Mouse (Mus musculus): ENCODE measurements around the gene Atp2a2. TPM values are rescaled to one million over a fixed set of nuclear protein-coding genes. Genes with fewer than 3 reads are reported as not detected.

Atp2a2 gene
- 29.1 and 29.2 TPM in 2 replicates for polyA plus RNA-seq (2015; fragmentation: Nextera tagmentation; extraction: Ambion mirVana)

GRCm38 (mm10) chr5:122502077-122502941 is at the start of gene Atp2a2:
Gene Atp2a2, minus strand, starts transcription at chr5:122502225.
- H3K27ac ChIP-seq, result peak within 1 kb of the TSS; percentile 99
- peaks cover 4% of the 10 kb centered on the region; the same call in 1 of the 2 replicates for H3K36me3 ChIP-seq
- peak within 1 kb of the TSS; percentile 82 for H3K4me3 ChIP-seq
- H3K9ac ChIP-seq, result peak within 1 kb of the TSS; percentile 90
- under 1% methylated on average over 73 of the region's 113 CpGs for WGBS
- peak within 1 kb of the TSS; percentile 86 for H3K4me2 ChIP-seq
- H3K9me3 ChIP-seq, result no peaks in the 10 kb centered on the region
- peaks cover 26% of the 10 kb centered on the region for H3K4me1 ChIP-seq
- no peaks in the 10 kb centered on the region for H3K27me3 ChIP-seq
- peak; percentile 93 for ATAC-seq (ENCODE audit: insufficient number of reproducible peaks, low FRiP score, low TSS enrichment, low read depth)

DNA sequence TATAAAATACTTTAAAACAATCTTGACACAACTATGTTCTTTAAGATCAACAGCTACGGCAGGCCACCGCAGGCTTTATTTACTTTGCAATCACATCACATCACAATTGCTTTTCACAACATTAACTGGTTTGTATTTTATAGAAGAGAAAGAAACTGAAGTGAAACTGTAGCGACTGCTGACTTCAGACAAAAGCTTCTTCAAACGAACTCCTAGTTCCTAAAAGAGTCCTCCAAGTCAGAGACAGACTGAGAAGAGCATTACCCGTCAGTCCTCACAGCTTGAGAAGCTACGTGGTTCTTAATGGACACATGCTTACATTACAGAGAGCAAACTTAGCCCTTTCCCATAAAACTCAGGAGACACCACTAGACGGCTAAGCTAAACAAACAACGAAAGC is 48.4 kb upstream of the Atp2a2 start:
- WGBS, result 55% methylated on average over 8 of the region's 8 CpGs
- ATAC-seq (ENCODE audit: insufficient number of reproducible peaks, low FRiP score, low TSS enrichment, low read depth), result no peak
- Histone ChIP-seq H3K4me3 (no peak overlapping the region), H3K4me1 (peaks cover 10% of the 10 kb centered on the region; the same call in 1 of the 2 replicates), H3K4me2 (no peak overlapping the region), H3K9me3 (no peaks in the 10 kb centered on the region), H3K9ac (no peak overlapping the region), H3K36me3 (no peaks in the 10 kb centered on the region), H3K27ac (no peak overlapping the region), H3K27me3 (no peaks in the 10 kb centered on the region)

DNA sequence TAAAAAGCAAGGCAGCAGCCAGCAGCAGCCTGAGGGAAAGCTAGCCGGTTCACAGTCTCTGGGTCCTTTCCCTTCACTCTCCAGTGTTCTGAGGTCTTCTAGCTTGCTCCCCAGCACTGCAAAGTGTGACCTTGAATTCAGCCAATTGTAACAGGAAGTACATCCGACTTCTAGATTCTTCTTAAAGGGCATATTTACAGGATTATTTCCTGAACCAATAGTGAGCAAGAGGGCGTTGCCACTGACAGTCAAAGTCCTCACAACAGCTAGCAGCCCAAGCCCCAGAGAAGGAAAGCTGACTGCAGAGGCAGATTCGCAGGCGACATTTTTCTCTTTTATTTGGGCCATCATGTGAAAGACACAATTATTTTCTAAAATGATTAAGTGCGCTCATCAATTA is 46.6 kb upstream of the Atp2a2 start:
- no peak overlapping the region for H3K27ac ChIP-seq
- ATAC-seq (ENCODE audit: insufficient number of reproducible peaks, low FRiP score, low TSS enrichment, low read depth), result no peak
- 66% methylated on average over 6 of the region's 6 CpGs for WGBS

DNA sequence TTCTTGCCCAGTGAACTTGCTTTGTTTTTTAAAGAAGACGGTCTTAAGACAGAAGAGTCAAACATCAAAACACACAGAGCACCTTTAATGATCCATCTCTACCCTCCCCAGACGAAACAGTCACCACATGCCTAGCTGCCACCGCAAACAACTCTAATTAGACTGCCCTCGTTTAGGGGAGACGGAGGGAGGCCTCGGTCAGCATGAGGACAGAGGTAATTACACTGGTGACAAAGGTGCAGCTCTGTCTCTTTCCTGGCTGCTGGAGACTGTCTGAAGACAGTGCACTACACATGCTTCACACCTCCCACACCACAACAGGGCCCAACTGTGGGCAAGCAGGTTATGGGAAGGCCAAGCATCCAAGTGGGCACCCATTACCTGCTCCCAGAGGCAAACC is 45.8 kb upstream of the Atp2a2 start:
- no peak for ATAC-seq (ENCODE audit: insufficient number of reproducible peaks, low FRiP score, low TSS enrichment, low read depth)
- Histone ChIP-seq H3K4me2 (no peak overlapping the region), H3K4me3 (no peak overlapping the region), H3K27ac (no peak overlapping the region), H3K9ac (no peak overlapping the region), H3K27me3 (no peaks in the 10 kb centered on the region), H3K9me3 (no peaks in the 10 kb centered on the region), H3K4me1 (peaks cover 10% of the 10 kb centered on the region; the same call in 1 of the 2 replicates), H3K36me3 (no peaks in the 10 kb centered on the region)
- 35% methylated on average over 6 of the region's 6 CpGs for WGBS

More for the DNA sequence above, 46.6 kb upstream of the Atp2a2 start:
- no peaks in the 10 kb centered on the region for H3K9me3 ChIP-seq
- no peak overlapping the region for H3K4me2 ChIP-seq
- H3K36me3 ChIP-seq, result no peaks in the 10 kb centered on the region
- H3K4me1 ChIP-seq, result peaks cover 10% of the 10 kb centered on the region; the same call in 1 of the 2 replicates
- no peaks in the 10 kb centered on the region for H3K27me3 ChIP-seq
- H3K9ac ChIP-seq, result no peak overlapping the region
- no peak overlapping the region for H3K4me3 ChIP-seq

DNA sequence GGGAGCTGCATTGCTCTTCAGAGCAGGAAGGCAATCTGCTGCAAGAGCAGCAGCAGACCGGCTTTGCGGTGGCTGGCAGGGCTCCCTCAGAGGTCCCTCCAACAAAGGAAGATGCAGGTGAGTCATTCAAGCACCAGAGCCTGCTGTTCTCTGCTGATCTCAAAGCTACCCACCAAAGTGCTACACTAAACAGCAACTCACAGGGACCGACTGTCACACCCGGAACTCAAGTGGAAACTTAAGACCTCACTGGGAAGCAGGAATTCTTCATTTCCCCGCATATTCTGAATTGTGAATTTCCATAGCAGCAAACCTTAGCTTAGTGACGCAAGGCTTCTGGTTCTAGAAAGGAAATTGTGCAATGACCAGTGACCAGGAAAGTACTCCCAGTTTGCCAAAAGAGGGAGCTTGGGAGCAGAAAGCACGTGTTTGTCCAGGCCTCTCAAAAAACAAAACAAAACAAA is 45.3 kb upstream of the Atp2a2 start:
- ATAC-seq (ENCODE audit: insufficient number of reproducible peaks, low FRiP score, low TSS enrichment, low read depth), result no peak
- 39% methylated on average over 7 of the region's 7 CpGs for WGBS
- Histone ChIP-seq H3K4me2 (no peak overlapping the region), H3K27me3 (no peaks in the 10 kb centered on the region), H3K27ac (no peak overlapping the region), H3K4me1 (peaks cover 10% of the 10 kb centered on the region; the same call in 1 of the 2 replicates), H3K4me3 (no peak overlapping the region), H3K9me3 (no peaks in the 10 kb centered on the region), H3K36me3 (no peaks in the 10 kb centered on the region), H3K9ac (no peak overlapping the region)

GRCm38 (mm10) chr5:122543392-122543791 is 41.4 kb upstream of the Atp2a2 start:
- no peak for ATAC-seq (ENCODE audit: insufficient number of reproducible peaks, low FRiP score, low TSS enrichment, low read depth)
- H3K27me3 ChIP-seq, result no peaks in the 10 kb centered on the region
- peaks cover 8% of the 10 kb centered on the region; the same call in 1 of the 2 replicates for H3K4me1 ChIP-seq
- H3K36me3 ChIP-seq, result peaks cover 13% of the 10 kb centered on the region; the same call in 1 of the 2 replicates
- H3K27ac ChIP-seq, result peak overlapping the region; percentile 22; the same call in 1 of the 2 replicates
- 77% methylated on average over 6 of the region's 6 CpGs for WGBS
- H3K9ac ChIP-seq, result no peak overlapping the region
- no peaks in the 10 kb centered on the region for H3K9me3 ChIP-seq
- H3K4me3 ChIP-seq, result no peak overlapping the region
- no peak overlapping the region for H3K4me2 ChIP-seq

- H3K9me3 ChIP-seq, result no peaks in the 10 kb centered on the region
- no peaks in the 10 kb centered on the region for H3K27me3 ChIP-seq
- no peak overlapping the region for H3K4me2 ChIP-seq
- H3K4me3 ChIP-seq, result no peak overlapping the region
- no peak overlapping the region for H3K27ac ChIP-seq
- WGBS, result 81% methylated on average over 8 of the region's 8 CpGs
- H3K4me1 ChIP-seq, result no peaks in the 10 kb centered on the region
- H3K9ac ChIP-seq, result no peak overlapping the region
- H3K36me3 ChIP-seq, result peaks cover 14% of the 10 kb centered on the region; the same call in 1 of the 2 replicates
- no peak for ATAC-seq (ENCODE audit: insufficient number of reproducible peaks, low FRiP score, low TSS enrichment, low read depth)
Measured at GRCm38 (mm10) chr5:122541871-122542270, 39.8 kb upstream of the Atp2a2 start.

DNA sequence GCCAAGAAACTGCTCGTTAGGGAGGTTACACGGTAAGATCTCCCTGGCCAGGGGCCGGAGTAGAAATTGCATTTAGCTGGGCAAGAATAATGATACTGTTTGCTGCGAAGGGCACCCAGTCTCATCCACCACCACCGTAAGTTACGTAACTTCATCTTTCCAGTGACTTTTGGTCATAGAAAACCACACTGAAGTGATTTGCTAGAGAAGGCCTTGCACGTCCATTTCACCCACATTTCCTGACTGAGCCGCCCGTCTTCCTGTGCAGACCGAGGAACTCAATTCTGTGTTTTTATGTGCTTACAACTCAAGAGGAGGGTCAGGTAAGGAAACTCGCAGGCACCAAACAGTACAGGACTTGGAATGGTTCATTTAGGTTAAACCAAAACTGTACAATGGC is 36.1 kb upstream of the Atp2a2 start:
- H3K27ac ChIP-seq, result no peak overlapping the region
- H3K27me3 ChIP-seq, result no peaks in the 10 kb centered on the region
- no peak overlapping the region for H3K4me2 ChIP-seq
- H3K9me3 ChIP-seq, result no peaks in the 10 kb centered on the region
- H3K4me1 ChIP-seq, result no peaks in the 10 kb centered on the region
- no peak for ATAC-seq (ENCODE audit: insufficient number of reproducible peaks, low FRiP score, low TSS enrichment, low read depth)
- no peak overlapping the region for H3K9ac ChIP-seq
- no peak overlapping the region for H3K4me3 ChIP-seq
- peaks cover 14% of the 10 kb centered on the region; the same call in 1 of the 2 replicates for H3K36me3 ChIP-seq
- WGBS, result 86% methylated on average over 11 of the region's 11 CpGs

- ATAC-seq (ENCODE audit: insufficient number of reproducible peaks, low FRiP score, low TSS enrichment, low read depth), result no peak
- H3K9me3 ChIP-seq, result no peaks in the 10 kb centered on the region
- H3K4me1 ChIP-seq, result no peaks in the 10 kb centered on the region
- no peak overlapping the region for H3K4me2 ChIP-seq
- H3K36me3 ChIP-seq, result peaks cover 14% of the 10 kb centered on the region; the same call in 1 of the 2 replicates
- H3K4me3 ChIP-seq, result no peak overlapping the region
- H3K9ac ChIP-seq, result no peak overlapping the region
- WGBS, result 93% methylated on average over 5 of the region's 5 CpGs
- H3K27me3 ChIP-seq, result no peaks in the 10 kb centered on the region
- no peak overlapping the region for H3K27ac ChIP-seq
Measured at GRCm38 (mm10) chr5:122537654-122538053, 35.6 kb upstream of the Atp2a2 start.

DNA sequence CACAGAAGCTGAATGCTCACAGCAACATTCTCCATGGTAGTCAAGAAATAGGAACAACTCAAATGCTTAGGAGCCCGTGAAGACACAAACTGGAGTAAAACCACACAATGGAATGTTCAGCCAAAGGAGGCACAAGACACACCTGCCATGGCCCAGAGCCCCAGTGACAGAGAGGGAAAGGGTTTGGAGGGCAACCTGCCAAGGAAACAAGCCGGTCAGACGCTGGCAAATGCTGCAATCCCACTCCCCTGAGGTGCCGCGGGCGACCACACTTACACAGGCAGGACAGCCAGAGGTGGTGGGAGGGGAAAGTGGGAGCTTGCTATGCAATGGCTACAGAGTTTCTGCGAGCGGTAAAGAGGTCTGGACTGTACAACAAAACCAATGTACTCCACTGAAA is 31.9 kb upstream of the Atp2a2 start:
- 67% methylated on average over 8 of the region's 8 CpGs for WGBS
- H3K4me1 ChIP-seq, result peaks cover 17% of the 10 kb centered on the region

GRCm38 (mm10) chr5:122529913-122530604 is 28.0 kb upstream of the Atp2a2 start:
- WGBS, result 55% methylated on average over 9 of the region's 9 CpGs
- ATAC-seq (ENCODE audit: insufficient number of reproducible peaks, low FRiP score, low TSS enrichment, low read depth), result no peak
- Histone ChIP-seq H3K4me2 (no peak overlapping the region), H3K36me3 (no peaks in the 10 kb centered on the region), H3K27me3 (no peaks in the 10 kb centered on the region), H3K9me3 (no peaks in the 10 kb centered on the region), H3K4me1 (peaks cover 53% of the 10 kb centered on the region), H3K27ac (peak overlapping the region; percentile 71), H3K9ac (no peak overlapping the region), H3K4me3 (no peak overlapping the region)

More for the DNA sequence above, 31.9 kb upstream of the Atp2a2 start:
- no peak overlapping the region for H3K9ac ChIP-seq
- ATAC-seq (ENCODE audit: insufficient number of reproducible peaks, low FRiP score, low TSS enrichment, low read depth), result no peak; the same call in 1 of the 2 replicates
- no peak overlapping the region for H3K4me2 ChIP-seq
- no peaks in the 10 kb centered on the region for H3K27me3 ChIP-seq
- peaks cover 5% of the 10 kb centered on the region; the same call in 1 of the 2 replicates for H3K36me3 ChIP-seq
- no peak overlapping the region for H3K27ac ChIP-seq
- H3K9me3 ChIP-seq, result no peaks in the 10 kb centered on the region
- no peak overlapping the region for H3K4me3 ChIP-seq

- Histone ChIP-seq H3K4me2 (no peak overlapping the region), H3K9me3 (no peaks in the 10 kb centered on the region), H3K4me3 (no peak overlapping the region), H3K9ac (no peak overlapping the region), H3K36me3 (no peaks in the 10 kb centered on the region), H3K27ac (peak overlapping the region; percentile 71), H3K27me3 (no peaks in the 10 kb centered on the region), H3K4me1 (peaks cover 54% of the 10 kb centered on the region)
- WGBS, result 38% methylated on average over 3 of the region's 3 CpGs
- ATAC-seq (ENCODE audit: insufficient number of reproducible peaks, low FRiP score, low TSS enrichment, low read depth), result no peak
Measured at GRCm38 (mm10) chr5:122529316-122529715, 27.3 kb upstream of the Atp2a2 start.

Measured in limb, embryonic 15.5 days (tissue).